Mouse (Mus musculus) inflammation-experienced regulatory T-cells, adult 16 weeks (primary cell): ENCODE results near the gene Map3k11. TPM values are rescaled to one million over a fixed set of nuclear protein-coding genes. Genes with fewer than 3 reads are reported as not detected.

Source experiments
- polyA plus RNA-seq: library from polyadenylated mRNA; unstranded; fragments of 100-300 nt; shearing (Covaris generic); gene quantifications from one replicate; pipeline ENCODE4 v1.2.1, GENCODE M21; 2017

The Map3k11 gene
- 28.2 TPM for polyA plus RNA-seq

GRCm38 (mm10) chr19:5688200-5689087, at the start of gene Map3k11, which contains the start of gene Pcnx3:
TSS of gene Map3k11 (plus strand) at chr19:5688742.
TSS of gene Pcnx3 (minus strand) at chr19:5688908.

GRCm38 (mm10) chr19:5662981-5663913, 25.3 kb upstream of the Map3k11 start, which contains the start of gene Sipa1:
TSS of gene Sipa1 (minus strand) at chr19:5663707.

GRCm38 (mm10) chr19:5704163-5704800, 15.7 kb downstream of the Map3k11 start, which contains the start of gene Kcnk7:
TSS of gene Kcnk7 (plus strand) at chr19:5704367.

GRCm38 (mm10) chr19:5725767-5726515, 37.4 kb downstream of the Map3k11 start, which contains the start of gene Ehbp1l1:
TSS of gene Ehbp1l1 (minus strand) at chr19:5726317.

GRCm38 (mm10) chr19:5729444-5729815, 40.9 kb downstream of the Map3k11 start, which contains the start of gene Fam89b:
TSS of gene Fam89b (minus strand) at chr19:5729653.

GRCm38 (mm10) chr19:5740320-5741317, 52.1 kb downstream of the Map3k11 start, which contains the start of gene Ltbp3:
TSS of gene Ltbp3 (plus strand) at chr19:5740904.

Other genes starting within 250 kb of the Map3k11 start
- not detected for gene Fosl1, start 241.2 kb upstream of the Map3k11 start, polyA plus RNA-seq
- 6.3 TPM for gene Ccdc85b, start 230.8 kb upstream of the Map3k11 start, polyA plus RNA-seq
- 162 TPM for gene Fibp, start 228.1 kb upstream of the Map3k11 start, polyA plus RNA-seq
- 100 TPM for gene Ctsw, start 220.2 kb upstream of the Map3k11 start, polyA plus RNA-seq
- 2.6 TPM for gene Efemp2, start 214.8 kb upstream of the Map3k11 start, polyA plus RNA-seq
- gene Mus81, start 200.3 kb upstream of the Map3k11 start, polyA plus RNA-seq, result 82.6 TPM
- gene Cfl1, start 198.3 kb upstream of the Map3k11 start, polyA plus RNA-seq, result 3,549 TPM
- 0.39 TPM for gene 1700020D05Rik, start 185.0 kb upstream of the Map3k11 start, polyA plus RNA-seq
- gene Snx32, start 178.2 kb upstream of the Map3k11 start, polyA plus RNA-seq, result 21.9 TPM
- gene Ovol1, start 128.1 kb upstream of the Map3k11 start, polyA plus RNA-seq, result not detected
- gene Ap5b1, start 120.7 kb upstream of the Map3k11 start, polyA plus RNA-seq, result 24.0 TPM
- gene Rnaseh2c, start 86.9 kb upstream of the Map3k11 start, polyA plus RNA-seq, result 148 TPM
- 62.2 TPM for gene Kat5, start 78.5 kb upstream of the Map3k11 start, polyA plus RNA-seq
- gene Rela, start 51.3 kb upstream of the Map3k11 start, polyA plus RNA-seq, result 178 TPM
- 94.7 TPM for gene Sipa1, start 25.0 kb upstream of the Map3k11 start, polyA plus RNA-seq
- gene Pcnx3, start 166 bp downstream of the Map3k11 start, polyA plus RNA-seq, result 72.0 TPM
- gene Kcnk7, start 15.6 kb downstream of the Map3k11 start, polyA plus RNA-seq, result 2.1 TPM
- gene Ehbp1l1, start 37.6 kb downstream of the Map3k11 start, polyA plus RNA-seq, result 81.7 TPM
- 67.5 TPM for gene Fam89b, start 40.9 kb downstream of the Map3k11 start, polyA plus RNA-seq
- 0.12 TPM for gene Ltbp3, start 52.2 kb downstream of the Map3k11 start, polyA plus RNA-seq
- gene Scyl1, start 82.7 kb downstream of the Map3k11 start, polyA plus RNA-seq, result 84.4 TPM
- gene Frmd8, start 186.5 kb downstream of the Map3k11 start, polyA plus RNA-seq, result 341 TPM
- 49.6 TPM for gene Slc25a45, start 189.1 kb downstream of the Map3k11 start, polyA plus RNA-seq
- gene Tigd3, start 205.4 kb downstream of the Map3k11 start, polyA plus RNA-seq, result 0.65 TPM
- 210 TPM for gene Dpf2, start 224.3 kb downstream of the Map3k11 start, polyA plus RNA-seq
- gene Cdc42ep2, start 236.1 kb downstream of the Map3k11 start, polyA plus RNA-seq, result 0.34 TPM